Mouse (Mus musculus): ENCODE data around the gene Vmn2r95. TPM values are rescaled to one million over a fixed set of nuclear protein-coding genes. Genes with fewer than 3 reads are reported as not detected.
"Not testable (repeated sequence)": the region's sequence is repeated elsewhere in the genome, so short reads cannot be mapped to it uniquely, and the experiment has no call there.

Gene Vmn2r95
- not detected in 2 replicates for polyA plus RNA-seq (2012; rRNA removed)

DNA sequence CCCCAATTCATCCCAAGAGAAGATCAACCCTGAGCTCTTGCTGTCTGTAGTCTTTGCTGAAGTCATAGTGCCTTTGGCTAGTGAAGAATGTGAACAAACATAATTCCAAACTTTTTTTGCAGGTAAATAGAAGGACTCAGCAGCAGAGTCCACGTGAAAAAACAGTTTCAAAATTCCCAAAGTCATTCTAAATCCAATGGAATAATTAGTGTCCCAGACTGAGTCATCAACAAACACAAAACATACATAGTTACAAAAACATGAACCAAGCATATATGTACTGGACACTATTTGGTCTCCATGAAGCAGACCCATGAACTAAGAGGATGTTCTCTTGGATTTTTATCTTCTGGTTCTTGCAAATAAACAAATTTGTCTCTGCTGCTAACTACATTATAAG, at the start of gene Vmn2r95:
Gene Vmn2r95, plus strand, starts transcription at position 301 of the 400 bp plus-strand sequence.
- no peak within 1 kb of the TSS for H3K27ac ChIP-seq (ENCODE audit: insufficient read depth, low read length)
- H3K4me1 ChIP-seq (ENCODE audit: control insufficient read depth, insufficient read depth, low read length), result no peaks in the 10 kb centered on the region
- no peak for TF ChIP-seq CTCF (IDR thresholded peaks at IDR 0.05; ENCODE audit: extremely low read depth, insufficient read depth, low read length)
- TF ChIP-seq POLR2A (IDR thresholded peaks at IDR 0.05; ENCODE audit: extremely low read depth, insufficient read depth, low read length), result no peak

GRCm38 (mm10) chr17:18455619-18456140, 31.8 kb downstream of the Vmn2r95 start:
- TF ChIP-seq POLR2A (IDR thresholded peaks at IDR 0.05; ENCODE audit: extremely low read depth, insufficient read depth, low read length), result no peak
- no peak for TF ChIP-seq CTCF (IDR thresholded peaks at IDR 0.05; ENCODE audit: extremely low read depth, insufficient read depth, low read length)

More for the DNA sequence above, at the start of gene Vmn2r95:
- H3K4me3 ChIP-seq (ENCODE audit: insufficient read depth, low read length), result no peak within 1 kb of the TSS

DNA sequence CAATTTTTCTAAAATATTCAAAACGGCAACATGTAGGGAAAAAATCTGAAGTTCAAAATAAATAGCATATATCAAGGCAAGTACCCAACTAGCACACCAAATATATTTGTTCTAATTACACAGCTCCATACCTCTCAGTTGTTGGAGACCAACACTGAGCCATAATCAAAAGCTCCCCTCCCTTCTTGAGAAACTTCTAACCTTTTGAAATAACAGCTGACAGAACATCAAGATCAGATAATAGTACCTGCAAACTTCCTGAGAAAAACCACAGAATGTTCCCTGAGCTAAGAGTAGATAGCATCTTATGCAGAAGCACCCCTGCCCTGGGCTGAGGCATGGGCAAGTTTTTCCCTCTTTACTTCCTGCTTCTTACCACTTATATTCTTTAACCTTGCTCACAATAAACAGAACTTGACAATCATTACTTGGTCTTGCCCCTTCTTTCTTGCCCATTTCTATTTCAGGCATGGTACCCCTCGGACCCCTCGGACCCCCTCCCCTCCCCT, 34.3 kb downstream of the Vmn2r95 start:
- H3K4me3 ChIP-seq (ENCODE audit: insufficient read depth, low read length); H3K27ac ChIP-seq (ENCODE audit: insufficient read depth, low read length); H3K4me1 ChIP-seq (ENCODE audit: control insufficient read depth, insufficient read depth, low read length): not testable (repeated sequence)

More at GRCm38 (mm10) chr17:18455619-18456140, 31.8 kb downstream of the Vmn2r95 start:
- H3K4me1 ChIP-seq (ENCODE audit: control insufficient read depth, insufficient read depth, low read length), result no peaks in the 10 kb centered on the region
- no peak overlapping the region for H3K27ac ChIP-seq (ENCODE audit: insufficient read depth, low read length)
- no peak overlapping the region for H3K4me3 ChIP-seq (ENCODE audit: insufficient read depth, low read length)

DNA sequence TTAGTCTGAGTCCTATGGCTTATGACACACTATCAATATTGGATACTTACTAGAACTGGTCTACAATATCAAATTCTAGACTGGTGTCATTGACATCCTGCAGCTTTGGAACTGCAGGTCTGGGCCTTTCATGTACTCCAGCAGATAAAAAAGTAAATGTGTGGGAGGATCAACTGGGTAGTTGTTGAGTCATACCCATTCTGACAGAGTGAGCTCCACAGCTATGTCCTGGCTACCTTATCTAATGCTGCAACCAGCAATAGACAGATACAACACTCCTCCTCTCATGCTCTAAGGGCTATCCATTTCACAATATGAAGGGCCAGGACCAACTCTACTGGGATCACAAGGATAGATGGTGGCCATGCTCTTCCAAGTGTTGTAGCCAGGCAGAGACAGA, 38.8 kb downstream of the Vmn2r95 start:
- no peak overlapping the region for H3K4me3 ChIP-seq (ENCODE audit: insufficient read depth, low read length)
- H3K27ac ChIP-seq (ENCODE audit: insufficient read depth, low read length), result no peak overlapping the region
- TF ChIP-seq CTCF (IDR thresholded peaks at IDR 0.05; ENCODE audit: extremely low read depth, insufficient read depth, low read length) (no peak), POLR2A (IDR thresholded peaks at IDR 0.05; ENCODE audit: extremely low read depth, insufficient read depth, low read length) (no peak)
- no peaks in the 10 kb centered on the region for H3K4me1 ChIP-seq (ENCODE audit: control insufficient read depth, insufficient read depth, low read length)

GRCm38 (mm10) chr17:18479885-18480284, 56.0 kb downstream of the Vmn2r95 start:
- Histone ChIP-seq H3K4me3 (ENCODE audit: insufficient read depth, low read length) (no peak overlapping the region), H3K27ac (ENCODE audit: insufficient read depth, low read length) (no peak overlapping the region), H3K4me1 (ENCODE audit: control insufficient read depth, insufficient read depth, low read length) (no peaks in the 10 kb centered on the region)
- TF ChIP-seq POLR2A (IDR thresholded peaks at IDR 0.05; ENCODE audit: extremely low read depth, insufficient read depth, low read length) (no peak), CTCF (IDR thresholded peaks at IDR 0.05; ENCODE audit: extremely low read depth, insufficient read depth, low read length) (no peak)

Other genes with a start within 250 kb of the Vmn2r95 start
- gene Vmn2r94, start 146.3 kb upstream of the Vmn2r95 start, polyA plus RNA-seq (2012; rRNA removed), result not detected in 2 replicates
- gene Vmn2r93, start 126.0 kb upstream of the Vmn2r95 start, polyA plus RNA-seq (2012; rRNA removed), result not detected in 2 replicates
- not detected in 2 replicates for gene Vmn2r96, start 149.1 kb downstream of the Vmn2r95 start, polyA plus RNA-seq (2012; rRNA removed)

Data from cortical plate, adult 2 months (tissue).